In genomic region chr4:56865003-56865511, GRCm38 (mm10) we compare ENCODE assay signal across 8 mouse cellular contexts. TPM values are rescaled to one million over a fixed set of nuclear protein-coding genes. Genes with fewer than 3 reads are reported as not detected.
DNase-seq lines count a peak whose midpoint lies in the region; ATAC-seq lines count a peak whose summit lies in the region.

Gene Ctnnal1 (minus strand): TSS chr4:56865188.

- H3K27ac ChIP-seq in intestine, embryonic 16.5 days (ENCODE audit: low read length) = peak within 1 kb of the TSS; percentile 79

- peak within 1 kb of the TSS; percentile 86 for H3K4me2 ChIP-seq in intestine, embryonic 16.5 days (ENCODE audit: low read depth, low read length)

- H3K27me3 ChIP-seq in intestine, embryonic 16.5 days (replicated peaks; ENCODE audit: control insufficient read depth, insufficient read depth, low read length) = no peaks in the 10 kb centered on the region

- peaks cover 6% of the 10 kb centered on the region for H3K4me1 ChIP-seq in intestine, embryonic 16.5 days (ENCODE audit: control insufficient read depth, insufficient read depth, low read length)

- intact Hi-C loops in left cerebral cortex, postnatal 25 days (cut with DNase I) = no loop called here

- peak within 1 kb of the TSS; percentile 85 for H3K4me3 ChIP-seq in intestine, embryonic 16.5 days (ENCODE audit: low read length)

- peak within 1 kb of the TSS; percentile 83 for H3K9ac ChIP-seq in intestine, embryonic 16.5 days (ENCODE audit: low read depth, low read length)

- DNase-seq in adrenal gland, postnatal 10 days = peak; percentile 95
- DNase-seq in embryo, embryonic 9.5 days (ENCODE audit: extremely low spot score) = peak; percentile 94
- DNase-seq in gonadal fat pad, adult 2 months (ENCODE audit: low read depth) = no peak
- DNase-seq in left cerebral cortex, postnatal 25 days (ENCODE audit: low spot score in 2 of 2) = peak; percentile 82 to 88
- peak; percentile 90 for DNase-seq in mesoderm, embryonic 11.5 days (ENCODE audit: low read depth, low spot score)
- DNase-seq in right cerebral cortex, postnatal 36 days (ENCODE audit: low spot score in 2 of 2) = peak; percentile 73 to 81
- DNase-seq in urinary bladder, postnatal 4 days (ENCODE audit: low spot score in 2 of 2) = peak; percentile 85 to 90

- ATAC-seq in intestine, embryonic 16.5 days = peak; percentile 97

- WGBS in intestine, embryonic 16.5 days = under 1% methylated on average over 41 of the region's 45 CpGs

- H3K9me3 ChIP-seq in intestine, embryonic 16.5 days (ENCODE audit: control insufficient read depth, low read length) = no peaks in the 10 kb centered on the region

- no peaks in the 10 kb centered on the region for H3K36me3 ChIP-seq in intestine, embryonic 16.5 days (ENCODE audit: control insufficient read depth, insufficient read depth, low read length)

RNA-seq across cellular contexts. Expression of gene Ctnnal1, which starts in this region (rescaled TPM):
- 10 to 100 TPM; 17.0 to 18.6 TPM for total RNA-seq in adrenal gland, postnatal 10 days (2021)
- 13.2 and 13.4 TPM in 2 replicates for polyA plus RNA-seq in gonadal fat pad, adult 2 months (2012; rRNA removed)
- polyA plus RNA-seq in intestine, embryonic 16.5 days (2015; fragmentation: Nextera tagmentation; extraction: Ambion mirVana) = 17.7 and 19.3 TPM in 2 replicates
- 10 to 100 TPM; 15.2 TPM for total RNA-seq in left cerebral cortex, postnatal 25 days (2021)
